Mouse (Mus musculus) urinary bladder, postnatal 25 days (tissue): ENCODE results near the gene Hes7.
A peak's percentile ranks its signal among the peaks of the same experiment; 100 is the strongest.
"Not testable (repeated sequence)": the region's sequence is repeated elsewhere in the genome, so short reads cannot be mapped to it uniquely, and the experiment has no call there.

Experiments used
- DNase-seq: peaks from one replicate; pipeline ENCODE4 v3.0.0; 2022; ENCODE audit warnings: low spot score

Hes7 gene

DNA sequence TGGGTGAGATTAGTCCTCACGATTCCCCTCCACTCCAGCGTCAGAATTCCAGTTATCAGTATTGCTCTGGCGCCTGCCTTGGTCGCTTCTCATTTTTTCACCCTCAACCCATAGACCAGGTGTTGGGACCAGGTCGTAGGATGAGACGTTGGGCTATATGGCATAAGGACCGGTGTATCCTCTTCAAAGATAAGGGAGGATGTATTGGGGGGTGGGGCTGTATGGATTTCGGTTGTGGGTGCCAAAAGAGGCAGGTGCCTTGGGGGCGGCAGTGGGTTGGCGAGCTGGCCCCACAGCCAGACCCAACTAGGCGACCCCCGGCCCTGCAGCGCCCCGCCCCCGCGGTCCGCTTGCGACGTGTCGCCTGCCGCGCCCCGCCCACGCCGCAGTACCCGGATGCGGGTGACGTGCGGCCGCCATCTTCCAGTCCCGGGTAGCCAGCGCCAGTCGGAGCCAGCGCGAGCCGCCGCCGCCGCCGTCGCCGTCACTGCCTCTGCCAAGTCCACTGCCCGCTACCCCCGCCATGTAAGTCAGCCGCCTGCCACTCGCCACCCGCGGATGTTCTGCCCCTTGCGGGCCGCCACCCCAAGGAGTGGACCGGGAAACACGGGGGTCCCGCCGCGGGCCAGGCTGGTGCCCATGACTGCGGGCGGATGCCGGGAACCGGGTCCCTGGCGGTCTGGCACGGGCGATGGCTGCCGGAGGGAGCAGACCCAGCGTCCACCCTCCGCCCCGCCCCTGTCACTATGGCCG is 31.9 kb upstream of the Hes7 start, which contains the start of gene Vamp2:
Gene Vamp2 (plus strand): TSS at position 388 of the 753 bp plus-strand sequence.
- peak; percentile 92 for DNase-seq

DNA sequence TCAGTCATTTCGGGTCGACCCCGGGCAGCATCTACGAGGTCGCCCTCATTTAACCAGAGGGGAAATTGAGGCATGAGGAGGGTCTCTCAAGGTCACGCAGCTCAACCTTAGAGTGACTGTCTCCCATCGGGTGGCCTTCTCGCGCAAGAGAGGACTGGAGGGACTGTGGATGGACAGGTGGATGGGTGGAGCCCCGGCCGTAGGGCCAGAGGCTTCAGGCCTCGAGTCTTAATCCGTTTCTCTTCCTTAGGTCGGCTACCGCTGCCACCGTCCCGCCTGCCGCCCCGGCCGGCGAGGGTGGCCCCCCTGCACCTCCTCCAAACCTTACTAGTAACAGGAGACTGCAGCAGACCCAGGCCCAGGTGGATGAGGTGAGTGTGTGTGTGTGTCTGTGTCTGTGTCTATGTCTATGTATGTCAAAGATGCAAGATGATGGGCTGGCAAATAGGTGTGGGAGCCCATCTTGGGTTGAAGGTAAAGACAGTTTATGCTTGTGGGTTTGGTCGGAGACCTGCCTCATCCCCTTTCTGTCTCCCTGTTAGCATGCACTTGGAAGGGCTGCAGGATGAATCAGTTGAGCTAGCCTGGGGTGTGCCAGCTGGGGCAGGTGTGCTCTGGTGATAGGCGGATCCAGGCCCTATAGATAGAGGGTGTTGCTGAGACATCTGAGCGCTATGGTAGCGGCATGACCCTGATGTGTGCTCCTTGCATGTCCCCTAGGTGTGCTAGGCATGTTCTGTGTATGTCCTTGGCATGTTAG is 31.2 kb upstream of the Hes7 start:
- no peak for DNase-seq

DNA sequence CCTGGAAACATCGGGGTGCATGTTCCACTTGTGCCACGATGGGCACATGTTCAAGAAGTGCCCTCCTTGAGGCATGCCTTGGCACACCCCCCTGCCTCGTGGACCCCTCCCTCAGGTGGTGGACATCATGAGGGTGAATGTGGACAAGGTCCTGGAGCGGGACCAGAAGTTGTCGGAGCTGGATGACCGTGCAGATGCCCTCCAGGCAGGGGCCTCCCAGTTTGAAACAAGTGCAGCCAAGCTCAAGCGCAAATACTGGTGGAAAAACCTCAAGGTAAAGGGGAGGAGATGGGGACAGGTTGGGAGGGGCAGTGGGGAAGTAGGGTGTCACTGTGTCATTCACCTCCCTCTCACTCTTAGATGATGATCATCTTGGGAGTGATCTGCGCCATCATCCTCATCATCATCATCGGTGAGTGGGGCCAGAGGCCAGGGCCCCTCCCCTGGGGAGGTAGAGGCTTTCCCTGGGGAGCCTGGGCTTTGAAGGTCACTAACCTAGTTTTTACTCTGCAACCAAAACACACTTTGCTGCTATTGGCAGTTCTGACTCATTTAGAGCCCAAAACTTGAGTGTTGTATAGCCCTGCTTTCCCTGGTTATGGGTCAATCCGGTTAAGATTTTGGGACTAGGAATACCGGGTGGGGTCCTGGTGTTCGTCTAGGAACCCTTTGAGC is 30.5 kb upstream of the Hes7 start:
- DNase-seq, result no peak

DNA sequence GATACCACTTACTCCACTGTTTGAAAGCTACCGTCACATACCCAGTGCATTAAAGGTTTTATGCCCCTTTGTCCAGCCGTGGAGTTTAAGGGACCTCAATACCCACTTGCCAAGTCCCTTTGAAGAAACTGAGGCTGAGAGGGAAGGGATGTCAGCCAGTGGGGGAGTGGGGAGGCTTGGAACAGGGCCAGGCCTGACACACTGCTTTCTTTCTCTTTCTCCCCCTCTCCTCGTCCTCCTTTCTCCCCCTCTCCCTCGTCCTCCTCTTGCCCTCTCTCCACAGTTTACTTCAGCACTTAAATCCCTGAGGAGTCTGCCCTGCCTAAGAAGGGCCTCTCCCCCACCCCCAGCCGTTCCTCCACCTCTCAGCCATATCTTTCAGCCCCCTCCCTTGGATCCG is 29.8 kb upstream of the Hes7 start:
- DNase-seq, result no peak

DNA sequence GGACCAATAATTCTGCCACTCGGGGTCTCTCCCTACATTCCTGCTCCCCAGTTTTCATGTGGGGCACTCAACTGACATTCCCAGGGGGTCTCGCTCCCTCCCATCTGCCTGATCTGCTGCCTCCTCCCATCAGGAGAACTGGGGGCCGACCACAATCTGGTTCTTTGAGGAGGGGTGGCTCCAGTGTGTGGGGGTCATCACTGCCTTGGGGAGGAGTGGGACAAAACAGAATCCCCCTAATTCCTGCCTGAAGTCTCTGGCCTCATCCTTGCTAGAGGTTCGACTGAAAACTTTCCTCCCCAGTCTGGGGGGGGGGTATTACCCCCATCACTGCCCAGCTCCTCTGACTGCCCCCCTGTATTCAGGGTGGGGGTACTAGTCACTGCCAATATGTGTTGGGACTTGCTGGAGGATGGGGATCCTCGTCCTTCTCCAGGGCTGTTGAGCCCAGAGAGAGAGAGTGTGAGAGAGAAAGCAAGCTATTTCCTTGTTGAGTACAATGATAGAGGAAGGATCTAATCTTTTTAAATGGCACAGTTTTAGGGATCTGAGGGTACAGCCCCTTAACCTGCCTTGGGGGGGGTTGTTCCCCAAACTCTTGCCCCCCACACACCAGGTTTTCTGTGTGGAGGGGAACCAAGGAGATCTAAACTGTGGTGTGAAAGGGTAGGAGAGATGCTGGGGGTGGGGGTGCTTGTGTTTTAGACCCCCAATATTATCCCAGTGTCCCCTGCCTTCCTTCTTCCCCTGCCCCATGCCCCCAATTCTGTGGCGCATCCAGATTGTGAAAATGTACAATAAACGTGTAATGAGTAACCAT is 28.4 kb upstream of the Hes7 start:
- no peak for DNase-seq

DNA sequence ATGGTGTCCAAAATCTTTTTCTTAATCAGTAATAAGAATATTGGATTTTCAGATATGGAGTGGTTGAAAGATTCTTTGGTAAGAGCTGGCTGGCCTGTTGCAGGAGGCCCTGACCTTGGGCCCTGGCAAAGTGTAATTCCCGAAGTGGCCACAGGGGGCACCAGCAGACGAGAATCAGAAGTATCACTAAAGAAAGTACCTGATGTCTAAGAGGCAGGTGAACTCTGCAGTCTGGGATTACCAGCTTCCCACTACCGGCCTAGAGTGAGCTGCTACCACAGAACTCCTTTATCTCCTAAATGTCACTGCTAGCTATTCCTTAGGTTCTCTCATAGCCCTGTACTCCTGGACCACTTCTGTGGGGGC is 27.8 kb upstream of the Hes7 start:
- DNase-seq, result peak; percentile 88

DNA sequence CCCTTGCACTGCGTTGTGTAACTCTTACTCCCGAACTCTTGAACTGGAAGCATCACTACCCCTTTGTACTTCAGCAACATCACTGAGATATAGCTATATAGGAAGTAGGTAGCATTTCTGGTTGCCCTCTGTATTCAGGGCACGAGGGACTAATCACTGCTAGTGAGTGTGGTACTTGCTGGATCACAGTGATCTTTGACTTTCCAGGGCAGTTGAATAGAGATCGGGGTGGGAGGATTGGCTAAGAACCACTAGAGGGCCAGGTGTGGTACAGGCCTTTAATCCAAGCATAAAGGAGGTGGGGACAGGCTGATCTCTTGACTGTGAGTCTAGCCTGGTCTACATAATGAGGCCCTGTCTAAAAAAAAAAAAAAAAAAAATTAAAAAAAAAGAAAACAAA is 27.3 kb upstream of the Hes7 start:
- no peak for DNase-seq

DNA sequence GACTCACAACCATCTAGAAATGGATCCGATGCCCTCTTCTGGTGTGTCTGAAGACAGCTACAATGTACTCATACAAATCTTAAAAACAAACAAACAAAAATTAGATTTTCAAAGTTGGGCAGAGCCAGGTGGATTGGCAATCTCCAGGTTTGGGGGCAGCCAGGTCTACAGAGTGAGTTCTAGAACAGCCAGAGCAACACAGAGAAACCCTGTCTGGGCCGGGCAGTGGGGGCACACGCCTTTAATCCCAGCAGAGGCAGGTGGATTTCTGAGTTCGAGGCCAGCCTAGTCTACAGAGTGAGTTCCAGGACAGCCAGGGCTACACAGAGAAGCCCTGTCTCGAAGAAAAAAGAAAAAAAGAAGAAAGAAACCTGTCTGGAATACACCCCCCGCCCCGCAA is 26.3 kb upstream of the Hes7 start:
- not testable (repeated sequence) for DNase-seq

DNA sequence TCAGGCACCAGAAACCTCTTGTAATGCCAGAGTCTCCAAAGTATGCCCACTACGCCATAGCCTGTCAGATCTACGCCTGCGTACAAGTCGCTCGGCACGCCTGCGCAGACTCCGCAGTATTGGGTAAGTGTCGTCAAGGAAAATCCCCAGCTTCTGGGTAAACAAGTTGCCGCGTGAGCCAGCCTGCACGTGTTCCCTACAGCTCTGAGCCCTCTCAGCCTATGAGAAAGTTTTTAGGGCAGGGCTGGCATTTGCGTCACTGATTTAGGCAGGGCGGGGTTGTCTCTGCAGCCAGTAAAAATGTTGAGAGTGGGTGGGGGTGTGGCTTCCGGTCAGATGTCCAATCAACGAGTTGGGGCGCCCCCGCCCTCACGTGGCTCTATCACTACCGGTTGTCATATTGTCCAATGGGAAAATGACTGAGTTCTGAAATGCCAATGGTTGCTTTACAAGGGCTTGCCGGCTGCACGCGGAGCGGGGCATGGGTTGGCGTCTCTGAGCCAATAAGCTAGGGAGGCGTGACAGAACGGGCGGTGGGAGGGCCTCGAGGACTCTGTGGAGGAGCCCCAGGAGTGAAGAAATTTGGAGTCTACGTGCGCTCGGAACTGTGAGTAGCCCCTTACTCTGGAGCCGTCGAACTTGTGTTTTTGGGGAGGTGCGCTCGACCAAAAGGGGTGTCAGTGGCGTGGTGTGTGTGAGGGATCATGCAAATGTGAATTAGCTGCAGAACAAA is 25.3 kb upstream of the Hes7 start, which contains the start of gene Per1:
Gene Per1 (plus strand): TSS at position 521 of the 733 bp plus-strand sequence.
- peak; percentile 89 for DNase-seq

DNA sequence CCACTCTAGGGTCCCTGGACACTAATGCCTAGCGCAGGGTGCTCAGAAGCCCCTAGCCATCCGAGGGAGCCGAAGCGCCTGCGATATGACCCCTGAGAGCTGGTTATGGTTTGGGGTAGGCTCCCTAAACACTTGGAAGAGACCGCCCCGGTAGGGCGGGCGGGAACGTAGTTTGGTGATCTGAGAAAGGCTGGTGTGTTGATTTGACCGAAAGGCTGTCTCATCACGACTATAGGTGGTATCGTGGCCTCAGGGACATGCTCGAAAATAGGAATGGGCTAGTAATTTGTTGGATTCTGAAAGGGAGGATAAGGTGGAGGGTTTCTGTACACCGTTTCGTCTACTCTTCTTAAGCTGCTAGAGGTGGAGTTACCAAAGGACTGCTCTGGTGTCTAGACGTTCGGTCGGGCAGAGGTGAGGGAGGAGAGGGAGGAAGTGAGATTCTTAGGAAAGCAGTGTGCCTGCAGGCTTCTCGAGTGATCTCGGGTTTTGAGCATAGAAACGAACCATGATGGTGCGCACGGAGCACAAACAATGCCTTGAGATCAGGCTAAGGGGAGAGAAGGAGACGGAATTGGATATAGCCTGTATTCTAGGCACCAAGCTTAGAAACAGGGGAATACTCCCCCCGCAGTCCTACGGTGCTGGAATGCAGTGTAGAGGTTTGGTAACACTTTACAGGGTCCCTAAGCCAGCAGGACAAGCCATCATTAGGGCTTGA is 24.5 kb upstream of the Hes7 start:
- DNase-seq, result no peak

DNA sequence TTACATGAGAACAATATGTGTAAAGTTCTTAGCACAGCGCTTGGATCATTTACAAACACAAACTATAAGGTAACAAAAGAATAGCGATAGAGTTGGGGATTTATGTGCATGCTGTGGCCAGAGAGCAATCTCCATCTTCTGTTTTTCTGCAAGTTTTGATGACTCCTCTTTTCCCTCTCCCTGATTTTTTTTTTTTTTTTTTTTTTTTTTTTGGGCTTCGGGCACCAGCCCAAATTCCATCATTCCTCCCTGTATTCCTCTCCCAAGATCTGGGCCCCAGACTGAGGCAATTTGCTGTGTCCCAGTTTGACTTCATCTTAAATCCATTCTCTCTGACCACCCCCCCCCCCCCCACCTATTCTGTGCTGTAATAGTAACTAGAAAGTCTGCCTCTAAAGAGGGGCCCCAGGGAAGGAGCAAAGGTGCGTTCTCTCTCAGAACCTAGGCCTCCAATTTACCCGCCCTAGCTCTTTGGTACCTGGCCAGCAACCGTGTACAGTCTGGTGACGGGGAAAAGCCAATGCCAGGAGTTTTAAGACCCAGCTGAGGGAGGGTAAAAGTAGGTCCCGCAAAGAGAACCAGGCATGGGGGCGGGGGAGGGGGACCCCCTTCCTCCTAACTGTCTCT is 23.7 kb upstream of the Hes7 start:
- no peak for DNase-seq

DNA sequence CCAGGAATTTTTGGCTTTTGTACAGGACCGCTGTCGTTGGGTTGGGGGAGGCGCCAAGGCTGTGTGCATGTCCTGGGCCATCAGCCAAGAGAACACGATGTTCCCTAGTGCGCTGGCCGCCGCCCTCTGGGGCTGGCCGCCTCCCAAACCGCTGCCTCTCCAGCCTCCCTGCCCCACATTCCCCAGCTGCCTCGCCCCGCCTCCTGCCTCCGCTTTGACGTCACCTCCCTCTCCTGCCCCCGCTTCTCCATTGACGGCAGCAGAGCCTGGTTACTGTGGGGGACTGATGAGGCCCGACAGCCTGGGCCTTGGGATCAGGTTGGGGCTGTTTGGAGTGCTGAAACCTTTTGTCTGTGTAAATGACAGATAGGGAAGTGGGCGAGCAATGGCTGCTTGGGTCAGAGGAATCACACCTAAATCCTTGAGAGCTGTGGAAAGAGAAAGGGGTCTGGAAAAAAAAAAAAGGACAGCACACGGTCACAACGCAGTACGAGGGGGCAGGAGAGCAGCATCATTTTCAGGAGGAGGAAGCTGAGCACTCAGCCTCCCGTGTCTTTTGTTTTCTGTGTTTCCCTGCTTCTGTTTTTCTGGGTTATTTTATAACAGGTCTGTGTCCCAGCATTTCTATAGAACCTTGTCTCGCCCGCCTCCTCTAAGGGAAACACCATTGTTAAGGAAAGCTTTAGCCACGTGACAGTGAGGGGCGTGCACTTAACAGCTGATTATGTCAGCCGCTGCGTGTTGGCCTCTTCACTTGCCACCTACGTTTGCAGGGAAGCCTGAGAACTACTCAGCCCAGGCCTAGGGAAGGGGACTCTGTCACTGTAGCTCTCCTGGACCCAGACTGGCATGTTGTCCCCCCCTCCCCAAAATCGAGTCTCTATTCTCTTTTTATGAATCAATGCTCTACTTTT is 23.0 kb upstream of the Hes7 start:
- DNase-seq, result peak; percentile 98

DNA sequence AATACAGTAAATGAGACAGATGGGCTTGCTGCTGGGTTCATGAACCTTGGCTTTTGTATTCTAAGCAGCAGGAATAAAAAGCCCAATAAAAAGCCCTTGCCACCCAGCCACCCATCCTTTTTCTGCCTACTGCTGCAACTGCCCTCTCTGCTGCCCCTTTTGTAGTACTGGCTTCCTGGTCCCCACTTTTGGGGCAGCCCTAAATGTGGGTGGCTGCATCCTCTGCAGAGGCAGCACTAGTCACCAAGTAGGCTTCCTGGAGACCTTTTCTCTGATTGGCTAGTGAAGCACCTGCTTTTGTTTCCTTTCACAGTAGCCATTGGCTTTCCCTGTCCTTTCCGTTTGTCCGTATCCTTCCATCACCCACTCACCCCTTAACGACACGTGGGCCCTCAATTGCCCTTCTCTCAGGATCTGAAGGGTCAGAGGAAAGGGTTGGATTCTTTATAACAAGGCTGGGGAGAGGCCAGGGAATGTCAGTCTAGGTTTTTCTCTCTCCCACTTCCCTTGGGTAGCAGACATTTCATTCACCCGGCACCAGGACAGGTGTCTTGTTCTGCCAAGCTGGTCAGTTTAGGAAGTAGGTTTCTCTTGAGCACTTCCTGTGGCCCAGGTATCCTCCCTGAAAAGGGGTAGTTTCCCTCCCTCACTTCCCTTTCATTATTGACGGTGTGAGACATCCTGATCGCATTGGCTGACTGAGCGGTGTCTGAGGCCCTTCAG is 22.0 kb upstream of the Hes7 start:
- DNase-seq, result no peak

DNA sequence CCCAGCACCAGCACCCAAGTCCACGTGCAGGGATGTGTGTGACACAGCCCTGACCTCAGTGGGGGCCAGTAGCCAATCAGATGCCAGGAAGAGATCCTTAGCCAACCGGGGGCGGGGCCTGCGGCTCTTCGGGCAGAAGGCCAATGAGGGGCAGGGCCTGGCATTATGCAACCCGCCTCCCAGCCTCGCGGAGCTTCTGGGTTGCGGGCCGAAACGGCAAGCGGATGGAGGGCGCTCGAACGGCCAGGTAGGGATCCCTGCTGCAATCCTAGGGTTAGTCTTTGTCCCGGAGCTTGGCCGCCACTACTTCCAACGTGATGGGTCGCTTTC is 21.5 kb upstream of the Hes7 start:
- peak; percentile 98 for DNase-seq

DNA sequence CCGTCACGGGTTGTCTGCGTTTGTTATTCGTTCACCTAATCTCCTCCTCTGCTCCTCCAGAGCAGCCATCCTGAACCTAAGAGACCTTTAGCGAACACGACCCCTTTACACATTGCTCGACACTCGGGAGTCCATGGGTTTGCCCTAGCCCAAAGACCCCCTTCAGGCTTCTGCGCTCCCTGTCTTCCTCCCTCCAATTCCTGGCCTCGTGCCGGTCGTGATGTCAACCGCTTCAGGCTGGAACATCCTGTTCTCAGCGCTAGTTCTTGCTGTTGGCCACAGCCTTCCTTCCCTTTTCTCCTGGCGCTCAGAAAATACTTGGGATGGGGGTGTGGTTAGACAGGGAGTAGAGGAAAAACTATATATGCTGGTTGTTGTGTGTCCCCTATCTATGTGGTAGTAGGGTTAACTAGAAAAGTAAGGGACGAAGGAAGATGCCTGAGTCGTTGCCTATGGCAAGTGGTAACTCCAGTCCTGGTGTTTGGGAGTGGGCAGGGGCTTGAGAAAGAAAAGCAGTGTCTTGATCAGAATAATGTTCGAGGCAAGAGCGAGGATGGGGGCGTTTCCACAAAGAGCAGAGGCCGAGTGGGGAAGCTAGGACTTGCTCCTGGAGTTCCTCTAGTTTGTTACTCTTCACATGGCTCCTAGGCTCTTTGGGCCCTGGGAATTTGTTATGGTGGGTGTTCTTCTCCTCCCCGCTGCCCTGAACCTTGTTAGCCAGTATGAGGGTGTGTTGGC is 20.9 kb upstream of the Hes7 start:
- peak; percentile 65 for DNase-seq

DNA sequence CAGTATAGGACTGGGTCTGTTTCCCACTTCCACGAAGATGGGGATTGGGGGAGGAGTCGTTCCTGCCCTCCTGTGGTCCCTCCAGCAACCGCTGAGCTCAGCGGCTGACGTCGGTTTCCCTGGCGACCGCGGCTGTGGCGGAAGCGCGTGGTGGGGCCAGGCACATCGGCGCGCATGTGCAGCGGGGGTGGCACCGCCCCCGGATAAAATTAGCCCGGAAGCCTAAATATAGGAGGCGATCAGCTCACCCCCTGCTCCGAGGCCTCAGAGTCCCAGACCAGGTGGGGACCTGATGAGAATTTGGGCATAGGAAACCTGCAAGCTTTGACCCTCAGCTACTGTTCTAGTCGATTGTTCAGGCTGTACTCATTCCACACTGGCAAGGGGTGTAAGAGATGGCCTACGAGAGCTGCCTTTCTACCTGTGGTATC is 20.3 kb upstream of the Hes7 start:
- DNase-seq, result peak; percentile 91

DNA sequence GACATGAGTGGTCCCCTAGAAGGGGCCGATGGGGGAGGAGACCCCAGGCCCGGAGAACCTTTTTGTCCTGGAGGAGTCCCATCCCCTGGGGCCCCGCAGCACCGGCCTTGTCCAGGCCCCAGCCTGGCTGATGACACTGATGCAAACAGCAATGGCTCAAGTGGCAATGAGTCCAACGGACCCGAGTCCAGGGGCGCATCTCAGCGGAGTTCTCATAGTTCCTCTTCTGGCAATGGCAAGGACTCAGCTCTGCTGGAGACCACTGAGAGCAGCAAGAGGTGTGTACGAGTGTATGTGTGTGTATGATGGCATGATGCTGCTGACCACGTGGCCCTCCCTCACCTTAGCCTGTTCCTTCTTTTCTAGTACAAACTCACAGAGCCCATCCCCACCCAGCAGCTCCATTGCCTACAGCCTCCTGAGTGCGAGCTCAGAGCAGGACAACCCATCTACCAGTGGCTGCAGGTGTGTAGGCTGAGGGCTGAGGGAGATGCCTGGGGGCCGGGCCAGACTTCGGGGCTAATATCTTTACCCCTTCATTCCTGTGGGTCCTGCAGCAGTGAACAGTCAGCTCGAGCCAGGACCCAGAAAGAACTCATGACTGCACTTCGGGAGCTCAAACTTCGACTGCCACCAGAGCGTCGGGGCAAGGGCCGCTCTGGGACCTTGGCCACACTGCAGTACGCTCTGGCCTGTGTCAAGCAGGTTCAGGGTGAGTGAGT is 19.4 kb upstream of the Hes7 start:
- DNase-seq, result no peak
